Mouse (Mus musculus): ENCODE data around the gene Glrx2. TPM values are rescaled to one million over a fixed set of nuclear protein-coding genes. Genes with fewer than 3 reads are reported as not detected.

The Glrx2 gene
- polyA plus RNA-seq, 1 experiment from 2014 or later: 52.8 TPM

DNA sequence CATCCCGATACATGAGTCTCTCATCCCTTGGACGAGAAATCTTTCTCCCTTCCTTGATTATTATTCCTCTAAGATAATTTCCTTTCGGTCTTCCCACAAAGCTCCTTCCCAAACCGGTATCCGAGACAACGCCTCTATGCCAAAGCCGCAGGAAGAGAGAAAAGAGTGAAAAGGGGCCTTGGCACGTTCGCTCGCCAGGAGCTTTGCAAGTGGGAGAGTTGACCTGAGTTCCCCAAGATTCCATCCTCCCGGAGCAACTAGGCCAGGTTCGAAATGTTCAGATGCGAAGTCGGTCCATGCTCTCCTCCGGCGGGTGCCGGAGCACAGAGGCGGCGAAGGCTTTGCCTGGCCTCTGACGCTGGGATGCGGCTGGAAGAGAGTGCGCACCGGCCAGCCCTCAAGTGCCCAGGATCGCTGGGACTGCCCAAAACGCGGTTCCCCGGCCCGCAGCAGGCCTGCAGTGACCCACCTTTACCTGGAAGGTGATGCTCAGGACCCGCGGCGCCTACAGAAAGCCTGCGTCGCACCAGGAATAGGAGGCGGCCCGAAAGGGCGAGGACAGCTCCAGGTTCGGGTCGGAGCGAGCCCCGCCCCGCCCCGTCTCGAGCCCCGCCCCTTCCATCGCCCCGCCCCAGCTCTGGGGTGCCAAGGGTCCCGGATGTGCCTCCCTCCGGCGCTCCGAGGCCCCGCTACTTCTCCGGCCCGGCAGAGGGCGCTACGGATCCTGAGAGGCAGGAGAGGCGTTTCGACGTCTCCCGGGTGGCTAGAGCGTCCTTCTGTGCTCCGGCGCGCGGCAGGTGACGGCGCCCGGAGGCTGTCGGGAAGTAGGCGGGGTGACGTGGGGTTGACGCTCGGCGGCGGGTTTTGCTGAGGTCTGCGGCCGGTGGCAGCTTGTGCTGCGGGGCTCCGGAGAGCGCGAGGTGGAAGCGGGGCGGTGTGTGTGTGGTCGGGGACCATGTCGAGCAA is 60.6 kb downstream of the Glrx2 start, which contains the start of the genes Trove2 and Uchl5:
TSS of gene Trove2 (minus strand) at position 623 of the 966 bp plus-strand sequence.
TSS of gene Uchl5 (plus strand) at position 827 of the 966 bp plus-strand sequence.
- DNase-seq (ENCODE audit: low read depth, low spot score) (peak; percentile 80), ATAC-seq (peak; percentile 96)
- no peak for TF ChIP-seq CTCF (IDR thresholded peaks at IDR 0.05)
- H3K27me3 ChIP-seq: no peaks in the 10 kb centered on the region
- ChIA-PET POLR2A (interaction anchor here (0.6 to 0.7 kb wide), 2 partner anchors 12 to 230 kb away, joined by 4 to 5 read pairs; no protein-coding TSS in a partner anchor), CTCF (interaction anchor here (0.7 to 2.2 kb wide), 7 partner anchors 8 to 36 kb away, joined by 3 to 8 read pairs (median 4); no protein-coding TSS in a partner anchor)
- in situ Hi-C loops (cut with MboI; ENCODE audit: low pct_unique_long_range_greater_than_20kb): no loop called here

DNA sequence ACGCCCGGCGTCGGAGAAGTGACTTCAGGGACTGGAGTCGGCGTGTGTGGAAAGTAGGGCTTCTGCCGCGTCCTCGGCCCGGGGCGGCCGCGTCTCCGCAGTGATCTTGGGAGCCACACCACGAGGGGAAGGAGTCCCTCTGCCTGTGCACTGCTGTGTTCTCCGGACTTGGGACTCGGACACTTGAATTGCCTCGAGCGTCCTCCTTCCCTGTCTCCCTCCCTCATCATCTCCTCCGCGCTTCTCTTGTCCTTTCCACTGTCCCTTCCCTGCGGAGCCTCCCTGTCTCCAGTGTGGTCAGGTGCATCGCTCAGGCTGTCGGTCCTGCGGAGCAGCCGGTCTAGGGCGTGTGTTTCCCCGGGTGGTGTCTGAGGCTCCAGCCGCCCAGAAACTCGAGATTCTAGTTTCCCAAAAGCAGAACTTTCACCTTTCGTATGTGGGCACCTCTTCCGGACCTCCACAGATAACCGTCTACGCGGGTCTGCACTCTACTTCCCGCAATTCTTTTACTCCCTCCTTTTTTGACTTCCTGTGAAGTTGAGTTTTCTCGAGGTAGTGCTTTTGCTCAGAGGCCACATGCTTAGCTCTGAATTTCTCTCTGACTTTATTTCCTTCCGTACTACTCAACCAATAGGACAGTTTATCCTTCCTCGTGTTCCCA is 61.5 kb downstream of the Glrx2 start:
- CTCF ChIA-PET: interaction anchor here (1.0 to 2.2 kb wide), 2 partner anchors 26 to 37 kb away, joined by 4 to 8 read pairs; no protein-coding TSS in a partner anchor
- POLR2A ChIA-PET: no interaction called here
- in situ Hi-C loops (cut with MboI; ENCODE audit: low pct_unique_long_range_greater_than_20kb): no loop called here
- no peak for TF ChIP-seq CTCF (IDR thresholded peaks at IDR 0.05)
- DNase-seq (ENCODE audit: low read depth, low spot score): no peak
- peak; percentile 48 for ATAC-seq
- H3K27me3 ChIP-seq: no peaks in the 10 kb centered on the region

DNA sequence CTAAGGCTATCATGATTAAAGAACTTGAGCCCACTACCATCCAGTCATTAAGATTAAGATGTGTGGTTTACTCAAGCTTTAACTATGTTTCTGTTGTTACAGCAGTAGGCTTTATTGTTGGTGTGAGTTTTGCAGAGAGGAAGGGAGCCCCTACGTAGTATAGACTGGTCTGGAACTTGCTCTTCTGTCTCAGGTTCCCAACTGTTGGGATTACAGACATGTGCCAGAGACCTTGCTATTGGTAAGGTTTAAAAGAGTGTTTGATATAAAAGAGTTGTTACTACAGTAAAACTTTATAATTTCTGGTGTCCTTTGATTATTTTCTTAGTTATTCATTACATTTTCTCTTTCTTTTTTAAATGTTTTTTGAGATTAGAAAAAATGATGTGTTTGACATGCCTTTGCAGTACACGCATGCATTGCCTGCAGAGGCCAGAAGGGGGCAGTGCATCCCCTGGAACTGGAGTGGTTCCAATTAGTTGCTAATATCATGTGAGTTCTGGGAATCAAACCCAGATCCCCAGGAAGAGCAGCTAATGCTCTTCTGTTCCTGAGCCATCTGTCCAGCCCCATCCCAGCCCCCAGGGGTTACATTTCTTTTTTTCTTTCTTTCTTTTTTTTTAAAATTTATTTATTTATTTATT is 72.6 kb downstream of the Glrx2 start:
- ATAC-seq (no peak), DNase-seq (ENCODE audit: low read depth, low spot score) (no peak)
- TF ChIP-seq CTCF (IDR thresholded peaks at IDR 0.05): peak; percentile 92
- no peaks in the 10 kb centered on the region for H3K27me3 ChIP-seq
- in situ Hi-C loops (cut with MboI; ENCODE audit: low pct_unique_long_range_greater_than_20kb): no loop called here
- CTCF ChIA-PET: interaction anchor here (0.9 to 2.3 kb wide), 4 partner anchors 8 to 20 kb away, joined by 3 to 6 read pairs (median 4); no protein-coding TSS in a partner anchor
- POLR2A ChIA-PET: no interaction called here

Other genes starting within 250 kb of the Glrx2 start
- gene B3galt2, start 75.7 kb upstream of the Glrx2 start, polyA plus RNA-seq (2021): not detected
- 56.4 TPM for gene Cdc73, start 13.4 kb upstream of the Glrx2 start, polyA plus RNA-seq (2021)
- 16.5 TPM for gene Trove2, start 60.7 kb downstream of the Glrx2 start, polyA plus RNA-seq (2021)
- gene Uchl5, start 60.9 kb downstream of the Glrx2 start, polyA plus RNA-seq (2021): 49.5 TPM